Mouse (Mus musculus) embryonic facial prominence, embryonic 12.5 days (tissue): ENCODE measurements at regions not wholly inside any gene's neighbourhood (a gene's known extent, or its start where the extent isn't known, plus 50 kb on each side); places are given as distances from the start of the nearest gene placed in this dataset.

ENCODE experiments used
- ATAC-seq: fragments of 200-750 bp; cut with Nextera tagmentation; 2 replicates; pipeline ENCODE4 v1.8.0; 2017; ENCODE audit not compliant: insufficient number of reproducible peaks, insufficient read depth, low FRiP score, low TSS enrichment
- H3K27ac ChIP-seq: fragments of 300-500 bp; sonication (generic); 2 replicates; pipeline ENCODE4 v1.5.1; 2016; ENCODE audit warnings: mild to moderate bottlenecking
- H3K27me3 ChIP-seq: fragments of 300-500 bp; sonication (generic); 2 replicates; pipeline ENCODE4 v1.6.1; 2016; ENCODE audit warnings: mild to moderate bottlenecking, moderate library complexity
- H3K36me3 ChIP-seq: fragments of 300-500 bp; sonication (generic); 2 replicates; pipeline ENCODE4 v1.6.1; 2016; ENCODE audit warnings: mild to moderate bottlenecking
- H3K4me1 ChIP-seq: fragments of 300-500 bp; sonication (generic); 2 replicates; pipeline ENCODE4 v1.6.1; 2016
- H3K4me2 ChIP-seq: fragments of 300-500 bp; sonication (generic); replicated peaks from 2 replicates; pipeline ENCODE4 v1.6.1; 2016; ENCODE audit warnings: mild to moderate bottlenecking, moderate library complexity
- H3K4me3 ChIP-seq: fragments of 300-500 bp; sonication (generic); 2 replicates; pipeline ENCODE4 v1.5.1; 2016; ENCODE audit warnings: mild to moderate bottlenecking
- H3K9ac ChIP-seq: fragments of 300-500 bp; sonication (generic); 2 replicates; pipeline ENCODE4 v1.6.1; 2016; ENCODE audit warnings: mild to moderate bottlenecking, moderate library complexity
- H3K9me3 ChIP-seq: fragments of 300-500 bp; sonication (generic); 2 replicates; pipeline ENCODE4 v1.6.1; 2016; ENCODE audit warnings: mild to moderate bottlenecking, moderate library complexity
- WGBS: fragments of 180-500 bp; shearing (Covaris S2); methylation state at CpG from one replicate; pipeline ENCODE4 v1.1.7; 2016; 5-methylcytosine and 5-hydroxymethylcytosine counted together

- no peak for ATAC-seq
These were observed 124.7 kb downstream of the Gm19935 start for GRCm38 (mm10) chr8:90692516-90692915.

GRCm38 (mm10) chr8:90685076-90685475, 132.1 kb downstream of the Gm19935 start:
- Histone ChIP-seq H3K9ac (no peak overlapping the region), H3K9me3 (no peaks in the 10 kb centered on the region)
- 91% methylated on average over 2 of the region's 2 CpGs for WGBS

More at GRCm38 (mm10) chr8:90692516-90692915, 124.7 kb downstream of the Gm19935 start:
- no peaks in the 10 kb centered on the region for H3K9me3 ChIP-seq
- 84% methylated on average over 3 of the region's 3 CpGs for WGBS
- no peaks in the 10 kb centered on the region for H3K36me3 ChIP-seq
- no peak overlapping the region for H3K4me2 ChIP-seq
- H3K4me1 ChIP-seq: no peaks in the 10 kb centered on the region
- H3K27ac ChIP-seq: no peak overlapping the region
- H3K4me3 ChIP-seq: no peak overlapping the region
- H3K27me3 ChIP-seq: no peaks in the 10 kb centered on the region
- H3K9ac ChIP-seq: no peak overlapping the region

GRCm38 (mm10) chr8:90670471-90671057, 146.6 kb downstream of the Gm19935 start:
- Histone ChIP-seq H3K27me3 (0 out of 2 replicates have a peak, but pooled peaks cover 4% of the 10 kb centered on the region), H3K4me2 (peak overlapping the region; percentile 49), H3K9ac (no peak overlapping the region), H3K4me1 (no peaks in the 10 kb centered on the region), H3K4me3 (peak overlapping the region; percentile 24), H3K27ac (no peak overlapping the region), H3K9me3 (no peaks in the 10 kb centered on the region), H3K36me3 (no peaks in the 10 kb centered on the region)
- 1% methylated on average over 14 of the region's 14 CpGs for WGBS
- ATAC-seq: no peak

More at GRCm38 (mm10) chr8:90685076-90685475, 132.1 kb downstream of the Gm19935 start:
- Histone ChIP-seq H3K36me3 (no peaks in the 10 kb centered on the region), H3K4me3 (no peak overlapping the region), H3K27me3 (no peaks in the 10 kb centered on the region), H3K27ac (no peak overlapping the region), H3K4me1 (no peaks in the 10 kb centered on the region), H3K4me2 (no peak overlapping the region)
- no peak for ATAC-seq

GRCm38 (mm10) chr8:90669396-90669795, 147.8 kb downstream of the Gm19935 start:
- no peaks in the 10 kb centered on the region for H3K4me1 ChIP-seq
- no peaks in the 10 kb centered on the region for H3K36me3 ChIP-seq
- no peak overlapping the region for H3K27ac ChIP-seq
- H3K9me3 ChIP-seq: no peaks in the 10 kb centered on the region
- no peak overlapping the region for H3K4me3 ChIP-seq
- no peak overlapping the region for H3K9ac ChIP-seq
- WGBS: 51% methylated on average over 9 of the region's 9 CpGs
- H3K4me2 ChIP-seq: no peak overlapping the region
- H3K27me3 ChIP-seq: 0 out of 2 replicates have a peak, but pooled peaks cover 4% of the 10 kb centered on the region
- ATAC-seq: no peak

GRCm38 (mm10) chr8:90659066-90659465, 158.1 kb downstream of the Gm19935 start:
- no peaks in the 10 kb centered on the region for H3K36me3 ChIP-seq
- ATAC-seq: 0 out of 2 replicates have a peak, but pooled peaks have one; percentile 41

GRCm38 (mm10) chr8:90657641-90658051, 159.5 kb downstream of the Gm19935 start:
- Histone ChIP-seq H3K9ac (no peak overlapping the region), H3K36me3 (no peaks in the 10 kb centered on the region), H3K4me2 (no peak overlapping the region), H3K27ac (no peak overlapping the region), H3K9me3 (0 out of 2 replicates have a peak, but pooled peaks cover 4% of the 10 kb centered on the region), H3K4me1 (no peaks in the 10 kb centered on the region), H3K4me3 (no peak overlapping the region), H3K27me3 (no peaks in the 10 kb centered on the region)
- ATAC-seq: no peak
- 32% methylated on average over 7 of the region's 7 CpGs for WGBS

More at GRCm38 (mm10) chr8:90659066-90659465, 158.1 kb downstream of the Gm19935 start:
- 0 out of 2 replicates have a peak, but pooled peaks cover 4% of the 10 kb centered on the region for H3K9me3 ChIP-seq
- no peaks in the 10 kb centered on the region for H3K27me3 ChIP-seq
- H3K4me2 ChIP-seq: no peak overlapping the region
- no peak overlapping the region for H3K9ac ChIP-seq
- no peak overlapping the region for H3K4me3 ChIP-seq
- 21% methylated on average over 3 of the region's 3 CpGs for whole genome bisulfite sequencing
- no peaks in the 10 kb centered on the region for H3K4me1 ChIP-seq
- no peak overlapping the region for H3K27ac ChIP-seq

GRCm38 (mm10) chr8:90657116-90657515, 160.1 kb downstream of the Gm19935 start:
- 0 out of 2 replicates have a peak, but pooled peaks cover 2% of the 10 kb centered on the region for H3K9me3 ChIP-seq
- H3K27ac ChIP-seq: no peak overlapping the region
- no peaks in the 10 kb centered on the region for H3K4me1 ChIP-seq
- WGBS: 76% methylated on average over 5 of the region's 5 CpGs
- H3K4me2 ChIP-seq: no peak overlapping the region
- no peaks in the 10 kb centered on the region for H3K36me3 ChIP-seq
- no peak overlapping the region for H3K4me3 ChIP-seq
- H3K9ac ChIP-seq: no peak overlapping the region
- ATAC-seq: no peak
- no peaks in the 10 kb centered on the region for H3K27me3 ChIP-seq

- Histone ChIP-seq H3K9me3 (no peaks in the 10 kb centered on the region), H3K4me2 (no peak overlapping the region), H3K4me1 (no peaks in the 10 kb centered on the region), H3K36me3 (no peaks in the 10 kb centered on the region), H3K4me3 (no peak overlapping the region), H3K27ac (no peak overlapping the region), H3K9ac (no peak overlapping the region), H3K27me3 (no peaks in the 10 kb centered on the region)
- ATAC-seq: no peak
- WGBS: 76% methylated on average over 5 of the region's 5 CpGs
These were observed 160.6 kb downstream of the Gm19935 start for GRCm38 (mm10) chr8:90656436-90657090.

- H3K9me3 ChIP-seq: no peaks in the 10 kb centered on the region
- H3K9ac ChIP-seq: no peak overlapping the region
- H3K27me3 ChIP-seq: no peaks in the 10 kb centered on the region
- no peak for ATAC-seq
- no peaks in the 10 kb centered on the region for H3K4me1 ChIP-seq
- no peak overlapping the region for H3K4me3 ChIP-seq
- WGBS: 82% methylated on average over 2 of the region's 2 CpGs
- no peaks in the 10 kb centered on the region for H3K36me3 ChIP-seq
- H3K27ac ChIP-seq: no peak overlapping the region
- H3K4me2 ChIP-seq: no peak overlapping the region
These were observed 162.4 kb downstream of the Gm19935 start for GRCm38 (mm10) chr8:90654786-90655185.

- no peak overlapping the region for H3K4me2 ChIP-seq
- 63% methylated on average over 6 of the region's 6 CpGs for WGBS
These were observed 174.8 kb downstream of the Gm19935 start for GRCm38 (mm10) chr8:90642392-90642791.

GRCm38 (mm10) chr8:90636770-90637169, 180.4 kb downstream of the Gm19935 start:
- ATAC-seq: no peak
- 0 out of 2 replicates have a peak, but pooled peaks cover 8% of the 10 kb centered on the region for H3K4me1 ChIP-seq

More at GRCm38 (mm10) chr8:90642392-90642791, 174.8 kb downstream of the Gm19935 start:
- H3K4me3 ChIP-seq: no peak overlapping the region
- no peaks in the 10 kb centered on the region for H3K4me1 ChIP-seq
- no peak overlapping the region for H3K27ac ChIP-seq
- no peaks in the 10 kb centered on the region for H3K27me3 ChIP-seq
- no peaks in the 10 kb centered on the region for H3K36me3 ChIP-seq
- no peaks in the 10 kb centered on the region for H3K9me3 ChIP-seq
- ATAC-seq: no peak
- no peak overlapping the region for H3K9ac ChIP-seq

More at GRCm38 (mm10) chr8:90636770-90637169, 180.4 kb downstream of the Gm19935 start:
- no peak overlapping the region for H3K4me2 ChIP-seq
- no peak overlapping the region for H3K4me3 ChIP-seq
- no peak overlapping the region for H3K27ac ChIP-seq
- 83% methylated on average over 7 of the region's 7 CpGs for WGBS
- no peaks in the 10 kb centered on the region for H3K27me3 ChIP-seq
- H3K36me3 ChIP-seq: no peaks in the 10 kb centered on the region
- no peak overlapping the region for H3K9ac ChIP-seq
- H3K9me3 ChIP-seq: no peaks in the 10 kb centered on the region
